Mouse (Mus musculus): ENCODE data around the gene Gm10031. TPM values are rescaled to one million over a fixed set of nuclear protein-coding genes. Genes with fewer than 3 reads are reported as not detected.
"Not testable (repeated sequence)": the region's sequence is repeated elsewhere in the genome, so short reads cannot be mapped to it uniquely, and the experiment has no call there.

Gene Gm10031
- polyA plus RNA-seq, 1 experiment from 2014 or later, result 0.74 TPM

GRCm38 (mm10) chr1:156496910-156497309, 26.9 kb upstream of the Gm10031 start:
- no peaks in the 10 kb centered on the region for H3K36me3 ChIP-seq (ENCODE audit: control insufficient read depth, insufficient read depth, low read length)
- no peak overlapping the region for H3K4me2 ChIP-seq
- no peak for DNase-seq (ENCODE audit: low spot score, missing footprints)
- no peak overlapping the region for H3K9ac ChIP-seq (ENCODE audit: low read length)
- no peak overlapping the region for H3K4me3 ChIP-seq (ENCODE audit: low read depth, low read length)
- no peak overlapping the region for H3K27ac ChIP-seq (ENCODE audit: low read depth, low read length)
- H3K9me3 ChIP-seq (ENCODE audit: control insufficient read depth, low read length), result no peaks in the 10 kb centered on the region
- H3K27me3 ChIP-seq (ENCODE audit: control insufficient read depth, insufficient read depth, low read length), result no peaks in the 10 kb centered on the region
- H3K4me1 ChIP-seq (ENCODE audit: control insufficient read depth, insufficient read depth, low read length), result no peaks in the 10 kb centered on the region
- WGBS, result 89% methylated on average over 5 of the region's 5 CpGs
- ATAC-seq (ENCODE audit: low FRiP score), result no peak

- WGBS, result 74% methylated on average over 5 of the region's 5 CpGs
- no peak overlapping the region for H3K4me2 ChIP-seq
- no peaks in the 10 kb centered on the region for H3K36me3 ChIP-seq (ENCODE audit: control insufficient read depth, insufficient read depth, low read length)
Observed at GRCm38 (mm10) chr1:156504945-156505523, 18.8 kb upstream of the Gm10031 start.

GRCm38 (mm10) chr1:156505901-156506300, 17.9 kb upstream of the Gm10031 start:
- no peaks in the 10 kb centered on the region for H3K9me3 ChIP-seq (ENCODE audit: control insufficient read depth, low read length)
- no peak overlapping the region for H3K9ac ChIP-seq (ENCODE audit: low read length)
- no peak overlapping the region for H3K27ac ChIP-seq (ENCODE audit: low read depth, low read length)
- H3K4me1 ChIP-seq (ENCODE audit: control insufficient read depth, insufficient read depth, low read length), result no peaks in the 10 kb centered on the region
- no peaks in the 10 kb centered on the region for H3K36me3 ChIP-seq (ENCODE audit: control insufficient read depth, insufficient read depth, low read length)
- no peak for ATAC-seq (ENCODE audit: low FRiP score)
- H3K27me3 ChIP-seq (ENCODE audit: control insufficient read depth, insufficient read depth, low read length), result no peaks in the 10 kb centered on the region
- H3K4me2 ChIP-seq, result no peak overlapping the region
- 72% methylated on average over 2 of the region's 2 CpGs for WGBS
- DNase-seq (ENCODE audit: low spot score, missing footprints), result no peak
- no peak overlapping the region for H3K4me3 ChIP-seq (ENCODE audit: low read depth, low read length)

More at GRCm38 (mm10) chr1:156504945-156505523, 18.8 kb upstream of the Gm10031 start:
- no peak overlapping the region for H3K4me3 ChIP-seq (ENCODE audit: low read depth, low read length)
- DNase-seq (ENCODE audit: low spot score, missing footprints) (no peak), ATAC-seq (ENCODE audit: low FRiP score) (no peak)
- no peaks in the 10 kb centered on the region for H3K27me3 ChIP-seq (ENCODE audit: control insufficient read depth, insufficient read depth, low read length)
- no peaks in the 10 kb centered on the region for H3K4me1 ChIP-seq (ENCODE audit: control insufficient read depth, insufficient read depth, low read length)
- no peaks in the 10 kb centered on the region for H3K9me3 ChIP-seq (ENCODE audit: control insufficient read depth, low read length)
- no peak overlapping the region for H3K9ac ChIP-seq (ENCODE audit: low read length)
- H3K27ac ChIP-seq (ENCODE audit: low read depth, low read length), result no peak overlapping the region

GRCm38 (mm10) chr1:156507753-156508152, 16.1 kb upstream of the Gm10031 start:
- no peak for ATAC-seq (ENCODE audit: low FRiP score)
- H3K27ac ChIP-seq (ENCODE audit: low read depth, low read length), result no peak overlapping the region
- H3K4me1 ChIP-seq (ENCODE audit: control insufficient read depth, insufficient read depth, low read length), result no peaks in the 10 kb centered on the region
- H3K36me3 ChIP-seq (ENCODE audit: control insufficient read depth, insufficient read depth, low read length), result no peaks in the 10 kb centered on the region
- no peak overlapping the region for H3K4me2 ChIP-seq
- H3K9me3 ChIP-seq (ENCODE audit: control insufficient read depth, low read length), result no peaks in the 10 kb centered on the region
- WGBS, result 89% methylated on average over 3 of the region's 3 CpGs
- no peak overlapping the region for H3K9ac ChIP-seq (ENCODE audit: low read length)
- no peaks in the 10 kb centered on the region for H3K27me3 ChIP-seq (ENCODE audit: control insufficient read depth, insufficient read depth, low read length)
- H3K4me3 ChIP-seq (ENCODE audit: low read depth, low read length), result no peak overlapping the region
- DNase-seq (ENCODE audit: low spot score, missing footprints), result no peak

- Histone ChIP-seq H3K4me1 (ENCODE audit: control insufficient read depth, insufficient read depth, low read length) (no peaks in the 10 kb centered on the region), H3K4me3 (ENCODE audit: low read depth, low read length) (no peak overlapping the region), H3K36me3 (ENCODE audit: control insufficient read depth, insufficient read depth, low read length) (no peaks in the 10 kb centered on the region), H3K4me2 (no peak overlapping the region), H3K9ac (ENCODE audit: low read length) (no peak overlapping the region), H3K9me3 (ENCODE audit: control insufficient read depth, low read length) (no peaks in the 10 kb centered on the region), H3K27ac (ENCODE audit: low read depth, low read length) (no peak overlapping the region), H3K27me3 (ENCODE audit: control insufficient read depth, insufficient read depth, low read length) (no peaks in the 10 kb centered on the region)
- ATAC-seq (ENCODE audit: low FRiP score), result no peak
- no peak for DNase-seq (ENCODE audit: low spot score, missing footprints)
- 86% methylated on average over 3 of the region's 3 CpGs for WGBS
Observed at GRCm38 (mm10) chr1:156520136-156520780, 3.6 kb upstream of the Gm10031 start.

- no peak overlapping the region for H3K9ac ChIP-seq (ENCODE audit: low read length)
- DNase-seq (ENCODE audit: low spot score, missing footprints) (no peak), ATAC-seq (ENCODE audit: low FRiP score) (no peak)
- no peak overlapping the region for H3K4me3 ChIP-seq (ENCODE audit: low read depth, low read length)
- no peaks in the 10 kb centered on the region for H3K4me1 ChIP-seq (ENCODE audit: control insufficient read depth, insufficient read depth, low read length)
- no peak overlapping the region for H3K27ac ChIP-seq (ENCODE audit: low read depth, low read length)
- H3K36me3 ChIP-seq (ENCODE audit: control insufficient read depth, insufficient read depth, low read length), result no peaks in the 10 kb centered on the region
- H3K27me3 ChIP-seq (ENCODE audit: control insufficient read depth, insufficient read depth, low read length), result no peaks in the 10 kb centered on the region
- 57% methylated on average over 15 of the region's 15 CpGs for WGBS
- H3K4me2 ChIP-seq, result no peak overlapping the region
- no peaks in the 10 kb centered on the region for H3K9me3 ChIP-seq (ENCODE audit: control insufficient read depth, low read length)
Observed at GRCm38 (mm10) chr1:156521796-156522517, 1.9 kb upstream of the Gm10031 start.

GRCm38 (mm10) chr1:156532476-156533175, 8.8 kb downstream of the Gm10031 start:
- not testable (repeated sequence) for DNase-seq (ENCODE audit: low spot score, missing footprints); H3K9me3 ChIP-seq (ENCODE audit: control insufficient read depth, low read length); H3K4me2 ChIP-seq; H3K36me3 ChIP-seq (ENCODE audit: control insufficient read depth, insufficient read depth, low read length); H3K27me3 ChIP-seq (ENCODE audit: control insufficient read depth, insufficient read depth, low read length); H3K9ac ChIP-seq (ENCODE audit: low read length); H3K4me3 ChIP-seq (ENCODE audit: low read depth, low read length); H3K4me1 ChIP-seq (ENCODE audit: control insufficient read depth, insufficient read depth, low read length); H3K27ac ChIP-seq (ENCODE audit: low read depth, low read length); ATAC-seq (ENCODE audit: low FRiP score)
- 87% methylated on average over 16 of the region's 16 CpGs for WGBS

- 84% methylated on average over 3 of the region's 3 CpGs for WGBS
- no peak overlapping the region for H3K4me3 ChIP-seq (ENCODE audit: low read depth, low read length)
- no peaks in the 10 kb centered on the region for H3K36me3 ChIP-seq (ENCODE audit: control insufficient read depth, insufficient read depth, low read length)
- no peaks in the 10 kb centered on the region for H3K4me1 ChIP-seq (ENCODE audit: control insufficient read depth, insufficient read depth, low read length)
- ATAC-seq (ENCODE audit: low FRiP score), result no peak
- no peaks in the 10 kb centered on the region for H3K9me3 ChIP-seq (ENCODE audit: control insufficient read depth, low read length)
- no peaks in the 10 kb centered on the region for H3K27me3 ChIP-seq (ENCODE audit: control insufficient read depth, insufficient read depth, low read length)
- H3K9ac ChIP-seq (ENCODE audit: low read length), result no peak overlapping the region
- no peak overlapping the region for H3K4me2 ChIP-seq
- H3K27ac ChIP-seq (ENCODE audit: low read depth, low read length), result no peak overlapping the region
- no peak for DNase-seq (ENCODE audit: low spot score, missing footprints)
Observed at GRCm38 (mm10) chr1:156533483-156533882, 9.7 kb downstream of the Gm10031 start.

GRCm38 (mm10) chr1:156533911-156534310, 10.1 kb downstream of the Gm10031 start:
- H3K36me3 ChIP-seq (ENCODE audit: control insufficient read depth, insufficient read depth, low read length), result no peaks in the 10 kb centered on the region
- DNase-seq (ENCODE audit: low spot score, missing footprints) (no peak), ATAC-seq (ENCODE audit: low FRiP score) (no peak)
- H3K9me3 ChIP-seq (ENCODE audit: control insufficient read depth, low read length), result no peaks in the 10 kb centered on the region
- H3K27me3 ChIP-seq (ENCODE audit: control insufficient read depth, insufficient read depth, low read length), result no peaks in the 10 kb centered on the region
- H3K4me1 ChIP-seq (ENCODE audit: control insufficient read depth, insufficient read depth, low read length), result no peaks in the 10 kb centered on the region
- H3K4me3 ChIP-seq (ENCODE audit: low read depth, low read length), result no peak overlapping the region
- 92% methylated on average over 4 of the region's 4 CpGs for WGBS
- no peak overlapping the region for H3K4me2 ChIP-seq
- H3K27ac ChIP-seq (ENCODE audit: low read depth, low read length), result no peak overlapping the region
- H3K9ac ChIP-seq (ENCODE audit: low read length), result no peak overlapping the region
